Mouse (Mus musculus) bone marrow macrophage, adult 2 months (primary cell): ENCODE measurements around the gene Ckap2l.

Experiments
- CTCF ChIP-seq: IDR thresholded peaks from 2 replicates; pipeline ENCODE4 v1.5.1; 2012; ENCODE audit warnings: low read depth, mild to moderate bottlenecking, low read length, moderate library complexity
- POLR2A ChIP-seq: IDR thresholded peaks from 2 replicates; pipeline ENCODE4 v1.6.1; 2012; ENCODE audit warnings: mild to moderate bottlenecking, low read depth, low read length, borderline replicate concordance

DNA sequence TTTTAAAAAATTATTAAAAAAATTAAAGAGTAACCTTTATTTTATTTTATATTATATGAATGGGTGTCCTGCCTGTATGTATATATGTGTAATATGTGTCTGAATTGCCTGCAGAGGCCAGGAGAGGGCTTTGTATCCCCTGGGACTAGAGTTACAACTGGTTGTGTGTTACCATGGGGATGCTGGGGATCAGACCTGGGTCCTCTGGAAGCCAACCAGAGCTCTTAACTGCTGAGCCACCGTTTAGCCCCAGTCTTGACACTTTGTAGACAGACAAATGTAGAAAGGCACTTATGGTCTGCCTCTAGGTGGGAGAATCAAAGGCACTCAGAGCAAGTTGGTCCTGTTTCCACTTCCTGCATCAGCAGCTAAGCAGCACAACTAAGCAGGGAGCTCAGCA lies 47.7 kb downstream of the Ckap2l start:
- TF ChIP-seq POLR2A (no peak), CTCF (no peak)
